Mouse (Mus musculus) Patski (cell line): ENCODE results near the gene Sh3pxd2b. TPM values are rescaled to one million over a fixed set of nuclear protein-coding genes. Genes with fewer than 3 reads are reported as not detected.

Experiments used
- ATAC-seq: fragments of 100-300 bp; one replicate; pipeline ENCODE4 v1.8.0; 2021
- CTCF ChIA-PET: fragments of 350-600 bp; sonication (Branson Sonifier 250); formaldehyde crosslinking; loops from one replicate; lab custom pipeline; 2022; ENCODE audit warnings: inconsistent platforms; lab: Charles Lee
- POLR2A ChIA-PET: fragments of 350-600 bp; sonication (Branson Sonifier 250); formaldehyde crosslinking; loops from one replicate; lab custom pipeline; 2022; ENCODE audit warnings: antibody characterized with exemption, inconsistent platforms; lab: Charles Lee
- DNase-seq: peaks from one replicate; pipeline ENCODE4 v3.0.0-alpha.2; 2011; ENCODE audit warnings: low read depth, low spot score
- H3K27me3 ChIP-seq: fragments of 371-371 bp; one replicate; pipeline ENCODE4 v1.5.1; 2021
- CTCF ChIP-seq: fragments of 100-300 bp; IDR thresholded peaks from one replicate; pipeline ENCODE4 v1.5.1; 2021
- in situ Hi-C: fragments of 300-500 bp; cut with MboI; formaldehyde crosslinking; loops from 3 replicates; pipeline ENCODE4 v1.11.1; 2018; ENCODE audit warnings: low pct_unique_long_range_greater_than_20kb, mixed read lengths
- polyA plus RNA-seq: library from polyadenylated mRNA; unstranded; gene quantifications from one replicate; pipeline ENCODE4 v1.2.3, GENCODE M21; 2021

Sh3pxd2b gene
- polyA plus RNA-seq, 1 experiment from 2014 or later, result 38.4 TPM

GRCm38 (mm10) chr11:32388064-32388463 is 40.4 kb downstream of the Sh3pxd2b start:
- CTCF ChIA-PET, result interaction anchor here (0.6 to 1.9 kb wide), 2 partner anchors 10 to 46 kb away, joined by 3 to 7 read pairs; no protein-coding TSS in a partner anchor
- in situ Hi-C loops, result no loop called here
- DNase-seq (no peak), ATAC-seq (no peak)
- TF ChIP-seq CTCF, result no peak
- POLR2A ChIA-PET, result no interaction called here
- H3K27me3 ChIP-seq, result no peaks in the 10 kb centered on the region

- no peaks in the 10 kb centered on the region for H3K27me3 ChIP-seq
- in situ Hi-C loops, result no loop called here
- no peak for TF ChIP-seq CTCF
- ATAC-seq, result no peak
- POLR2A ChIA-PET, result interaction anchor here (0.7 to 0.9 kb wide), 3 partner anchors 32 to 47 kb away, joined by 3 read pairs; no protein-coding TSS in a partner anchor
- DNase-seq, result no peak
- CTCF ChIA-PET, result interaction anchor here (1.0 to 1.5 kb wide), 3 partner anchors 11 to 51 kb away, joined by 3 to 5 read pairs (median 3); no protein-coding TSS in a partner anchor
Observed at GRCm38 (mm10) chr11:32393095-32393494, 45.5 kb downstream of the Sh3pxd2b start.

DNA sequence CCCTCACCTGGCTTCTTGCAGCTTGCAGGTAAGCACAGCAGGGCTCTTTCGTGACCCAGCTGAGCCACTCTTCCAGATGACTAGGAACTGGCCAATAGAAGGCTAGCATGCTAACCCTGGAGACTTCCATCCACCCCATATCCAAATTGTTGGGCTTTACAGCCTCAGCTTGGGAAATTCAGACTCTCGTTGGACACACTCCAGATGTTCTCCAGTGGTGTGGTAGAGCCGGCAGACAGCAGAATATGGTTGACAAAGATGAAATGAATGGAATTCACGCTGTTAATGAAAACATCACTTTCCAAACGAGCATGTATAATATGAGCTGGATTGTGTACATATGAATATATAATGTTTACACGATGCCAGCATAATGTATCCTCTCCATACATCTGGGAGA is 48.2 kb downstream of the Sh3pxd2b start:
- ATAC-seq, result no peak
- in situ Hi-C loops, result no loop called here
- CTCF ChIA-PET, result no interaction called here
- DNase-seq, result no peak
- POLR2A ChIA-PET, result interaction anchor here (1.1 kb wide), 1 partner anchor 51 kb away, joined by 3 read pairs; no protein-coding TSS in a partner anchor
- TF ChIP-seq CTCF, result no peak
- no peaks in the 10 kb centered on the region for H3K27me3 ChIP-seq

DNA sequence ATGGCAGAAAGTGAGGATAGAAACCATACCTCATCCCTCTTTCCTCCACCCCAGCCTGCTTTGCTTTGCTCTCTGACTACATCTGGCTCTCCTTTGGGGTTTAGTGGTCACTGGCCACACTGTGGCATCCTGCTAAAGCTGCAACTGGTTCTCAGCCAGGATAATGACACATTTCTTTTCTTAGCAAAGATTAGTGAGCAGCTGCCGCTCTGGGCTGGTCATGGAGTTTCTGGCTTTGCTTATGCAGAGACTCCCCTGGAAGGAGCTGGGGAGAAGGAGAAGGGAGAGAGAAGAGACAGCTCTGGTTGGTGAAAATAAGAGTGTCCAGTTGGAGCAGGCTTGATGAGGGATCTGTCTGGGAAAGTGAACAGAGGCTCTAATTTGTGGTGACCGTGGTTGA is 50.8 kb downstream of the Sh3pxd2b start:
- in situ Hi-C loops, result no loop called here
- ATAC-seq (peak; percentile 73), DNase-seq (peak; percentile 68)
- no peak for TF ChIP-seq CTCF
- no peaks in the 10 kb centered on the region for H3K27me3 ChIP-seq
- ChIA-PET POLR2A (no interaction called here), CTCF (interaction anchor here (1.1 kb wide), 1 partner anchor 16 kb away, joined by 4 read pairs; no protein-coding TSS in a partner anchor)

DNA sequence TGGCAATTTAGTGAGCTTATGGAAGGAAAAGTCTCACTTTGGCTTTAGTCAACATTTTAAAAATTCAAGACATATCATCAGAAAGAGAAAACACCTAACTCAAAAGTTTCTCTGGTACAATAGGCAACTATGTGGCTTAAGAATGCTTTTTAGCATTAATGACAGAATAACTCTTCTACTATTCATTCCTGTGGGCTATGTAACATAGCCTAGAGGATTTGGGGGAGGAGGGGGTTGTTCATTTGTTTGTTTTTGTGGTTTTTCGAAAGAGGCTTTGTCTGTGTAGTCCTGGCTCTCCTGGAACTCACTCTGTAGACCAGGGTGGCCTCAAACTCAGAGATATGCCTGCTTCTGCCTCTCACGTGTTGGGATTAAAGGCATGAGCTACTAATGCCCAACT is 51.6 kb downstream of the Sh3pxd2b start:
- DNase-seq, result peak; percentile 50
- no peak for TF ChIP-seq CTCF
- ChIA-PET POLR2A (interaction anchor here (0.6 to 0.7 kb wide), 2 partner anchors 81 to 157 kb away, joined by 3 read pairs; no protein-coding TSS in a partner anchor), CTCF (interaction anchor here (1.1 kb wide), 1 partner anchor 16 kb away, joined by 4 read pairs; no protein-coding TSS in a partner anchor)
- in situ Hi-C loops, result no loop called here
- no peaks in the 10 kb centered on the region for H3K27me3 ChIP-seq
- ATAC-seq, result peak; percentile 24

- ChIA-PET CTCF (no interaction called here), POLR2A (no interaction called here)
- no peaks in the 10 kb centered on the region for H3K27me3 ChIP-seq
- no peak for DNase-seq
- no peak for ATAC-seq
- in situ Hi-C loops, result loop anchor here (5.0 kb wide), 1 partner anchor 45 kb away; no protein-coding TSS in a partner anchor
- TF ChIP-seq CTCF, result no peak
Observed at GRCm38 (mm10) chr11:32402712-32403111, 55.1 kb downstream of the Sh3pxd2b start.

GRCm38 (mm10) chr11:32404708-32405107 is 57.1 kb downstream of the Sh3pxd2b start:
- peak; percentile 85 for ATAC-seq

GRCm38 (mm10) chr11:32407863-32408262 is 60.2 kb downstream of the Sh3pxd2b start:
- ChIA-PET POLR2A (no interaction called here), CTCF (interaction anchor here (1.2 to 1.3 kb wide), 2 partner anchors 24 to 50 kb away, joined by 3 read pairs; no protein-coding TSS in a partner anchor)
- in situ Hi-C loops, result no loop called here
- DNase-seq (no peak), ATAC-seq (no peak)
- no peak for TF ChIP-seq CTCF
- H3K27me3 ChIP-seq, result no peaks in the 10 kb centered on the region

More at GRCm38 (mm10) chr11:32404708-32405107, 57.1 kb downstream of the Sh3pxd2b start:
- ChIA-PET POLR2A (no interaction called here), CTCF (interaction anchor here (0.9 to 3.0 kb wide), 2 partner anchors 23 to 62 kb away, joined by 3 to 10 read pairs; no protein-coding TSS in a partner anchor)
- in situ Hi-C loops, result loop anchor here (5.0 kb wide), 1 partner anchor 47 kb away; no protein-coding TSS in a partner anchor
- no peak for TF ChIP-seq CTCF
- peak; percentile 67 for DNase-seq
- no peaks in the 10 kb centered on the region for H3K27me3 ChIP-seq

DNA sequence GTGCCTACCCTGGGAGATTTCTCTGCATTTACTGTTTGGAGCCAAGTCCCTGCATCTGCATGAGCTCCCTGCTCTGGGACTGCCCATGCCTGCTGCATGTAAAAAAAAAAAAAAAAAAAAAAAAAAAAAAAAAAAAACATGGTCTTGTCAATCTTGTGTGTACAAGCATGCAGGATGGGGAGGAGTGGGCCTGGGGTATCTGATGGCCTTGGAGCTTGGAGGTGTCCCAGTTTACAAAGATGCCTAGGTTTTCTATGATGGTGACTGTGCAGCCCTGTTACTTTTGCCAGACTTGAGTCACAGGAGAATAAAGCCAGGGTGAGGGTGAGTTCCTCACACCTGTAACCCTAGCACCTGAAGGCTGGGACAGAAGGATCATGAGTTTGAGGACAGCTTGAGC is 61.4 kb downstream of the Sh3pxd2b start:
- in situ Hi-C loops, result no loop called here
- TF ChIP-seq CTCF, result no peak
- POLR2A ChIA-PET, result interaction anchor here (0.7 to 0.9 kb wide), 2 partner anchors 43 to 170 kb away, joined by 4 to 6 read pairs; no protein-coding TSS in a partner anchor
- no peaks in the 10 kb centered on the region for H3K27me3 ChIP-seq
- DNase-seq, result no peak
- CTCF ChIA-PET, result interaction anchor here (1.2 kb wide), 1 partner anchor 52 kb away, joined by 3 read pairs; no protein-coding TSS in a partner anchor
- ATAC-seq, result no peak

DNA sequence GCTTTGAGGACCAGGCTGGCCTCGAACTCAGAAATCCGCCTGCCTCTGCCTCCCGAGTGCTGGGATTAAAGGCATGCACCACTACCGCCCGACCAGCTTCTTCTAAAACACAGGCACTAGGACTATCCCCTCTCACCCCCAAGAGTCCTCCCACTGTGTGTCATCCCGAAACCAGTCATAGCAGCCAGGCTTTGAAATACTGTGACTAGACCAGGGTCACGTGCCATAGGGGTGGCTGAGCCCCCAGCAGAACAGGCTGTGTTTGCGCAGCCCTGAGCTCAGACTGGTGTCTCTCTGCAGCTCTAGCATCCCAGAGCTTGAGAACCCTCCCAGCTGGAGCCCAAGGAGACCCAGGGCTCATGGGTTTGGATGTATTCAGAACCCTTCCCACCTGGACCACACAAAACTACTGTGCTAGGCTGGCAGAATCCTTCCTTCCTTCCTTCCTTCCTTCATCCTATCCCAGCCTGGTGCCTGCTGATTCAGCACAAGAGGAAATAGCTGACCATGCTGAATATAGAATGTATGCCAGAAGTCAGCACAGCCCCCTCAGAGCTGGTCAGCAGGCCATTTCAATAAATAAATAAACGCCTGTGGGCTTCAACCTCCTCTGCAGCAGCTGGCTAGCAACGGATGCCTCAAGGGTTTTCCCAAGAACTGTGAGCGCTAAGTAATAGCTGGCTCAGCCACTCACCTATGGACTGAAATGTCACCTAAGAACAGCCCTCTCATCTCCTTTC is 62.4 kb downstream of the Sh3pxd2b start:
- ChIA-PET CTCF (interaction anchor here (1.4 kb wide), 1 partner anchor 40 kb away, joined by 4 read pairs; no protein-coding TSS in a partner anchor), POLR2A (interaction anchor here (0.5 to 0.6 kb wide), 2 partner anchors 9 to 39 kb away, joined by 3 read pairs; no protein-coding TSS in a partner anchor)
- no peaks in the 10 kb centered on the region for H3K27me3 ChIP-seq
- DNase-seq (no peak), ATAC-seq (no peak)
- in situ Hi-C loops, result no loop called here
- TF ChIP-seq CTCF, result no peak
